ENCODE assay signal across 9 mouse cellular contexts in genomic region chr15:102736127-102736944, GRCm38 (mm10). TPM values are rescaled to one million over a fixed set of nuclear protein-coding genes. Genes with fewer than 3 reads are reported as not detected.
DNase-seq lines count a peak whose midpoint lies in the region; ATAC-seq lines count a peak whose summit lies in the region.
"Had no signal": no experiment of that assay in that cellular context is flagged by ENCODE, and none has a peak within 500 bp of the region (broad histone marks: within the 10 kb centered on the region; RNA-seq: fewer than 3 reads in every experiment).

No protein-coding gene starts in this region.

- H3K4me1 ChIP-seq in intestine, embryonic 16.5 days (ENCODE audit: control insufficient read depth, insufficient read depth, low read length) = peaks cover 3% of the 10 kb centered on the region; the same call in 1 of the 2 replicates
- peaks cover 21% of the 10 kb centered on the region for H3K4me1 ChIP-seq in midbrain, embryonic 13.5 days (replicated peaks)

- peaks cover 17% of the 10 kb centered on the region for H3K27me3 ChIP-seq in intestine, embryonic 16.5 days (replicated peaks; ENCODE audit: control insufficient read depth, insufficient read depth, low read length)
- peaks cover 57% of the 10 kb centered on the region for H3K27me3 ChIP-seq in midbrain, embryonic 13.5 days

- no peak for ATAC-seq in cerebellum, adult (ENCODE audit: insufficient number of reproducible peaks, low FRiP score, low TSS enrichment)
- peak; percentile 51 for ATAC-seq in intestine, embryonic 16.5 days
- ATAC-seq in midbrain, embryonic 13.5 days = peak; percentile 70

- no peaks in the 10 kb centered on the region for H3K36me3 ChIP-seq in intestine, embryonic 16.5 days (ENCODE audit: control insufficient read depth, insufficient read depth, low read length)
- no peaks in the 10 kb centered on the region for H3K36me3 ChIP-seq in midbrain, embryonic 13.5 days

- 0 out of 2 replicates have a peak overlapping the region, but pooled peaks have one; percentile 6 for H3K9ac ChIP-seq in intestine, embryonic 16.5 days (ENCODE audit: low read depth, low read length)
- no peak overlapping the region for H3K9ac ChIP-seq in midbrain, embryonic 13.5 days (replicated peaks)

- peak overlapping the region; percentile 62 for H3K4me2 ChIP-seq in intestine, embryonic 16.5 days (ENCODE audit: low read depth, low read length)
- H3K4me2 ChIP-seq in midbrain, embryonic 13.5 days (replicated peaks) = peak overlapping the region; percentile 44

- 14% methylated on average over 32 of the region's 36 CpGs for WGBS in intestine, embryonic 16.5 days
- 12% methylated on average over 36 of the region's 36 CpGs for WGBS in midbrain, embryonic 13.5 days

- no peaks in the 10 kb centered on the region for H3K9me3 ChIP-seq in intestine, embryonic 16.5 days (ENCODE audit: control insufficient read depth, low read length)
- H3K9me3 ChIP-seq in midbrain, embryonic 13.5 days = no peaks in the 10 kb centered on the region

- no peak overlapping the region for H3K27ac ChIP-seq in intestine, embryonic 16.5 days (ENCODE audit: low read length)
- H3K27ac ChIP-seq in midbrain, embryonic 13.5 days = peak overlapping the region; percentile 1; the same call in 1 of the 2 replicates

- peak overlapping the region; percentile 35 for H3K4me3 ChIP-seq in intestine, embryonic 16.5 days (ENCODE audit: low read length)
- peak overlapping the region; percentile 26 for H3K4me3 ChIP-seq in midbrain, embryonic 13.5 days (replicated peaks)
- H3K4me3 ChIP-seq: erythroblast, embryonic 14.5 days had no signal

- peak; percentile 67 for DNase-seq in cerebellum, adult 11 months
- peak; percentile 55 for DNase-seq in thymus, postnatal 4 days
- DNase-seq in thymus, postnatal 36 days = no peak
- no peak for DNase-seq in c-Kit-positive CD71-positive TER-119-positive erythroid progenitor cells, embryonic 14.5 days (ENCODE audit: low spot score)
- DNase-seq in urinary bladder, postnatal 36 days (ENCODE audit: low spot score in 2 of 2) = no peak

RNA-seq across cellular contexts. Expression of gene Calcoco1, which starts 14.4 kb away (rescaled TPM):
- polyA plus RNA-seq in intestine, embryonic 16.5 days (2015; fragmentation: Nextera tagmentation; extraction: Ambion mirVana) = 26.5 and 27.0 TPM in 2 replicates
- polyA plus RNA-seq in midbrain, embryonic 13.5 days (2015; fragmentation: Nextera tagmentation; extraction: Ambion mirVana) = 41.9 and 51.1 TPM in 2 replicates

Comparison
In these comparisons a context has a peak if more than half of its experiments do, and no peak if none do; other contexts are left out.
1. DNase-seq: peak in cerebellum, adult 11 months (single experiment) and thymus, postnatal 4 days (single experiment); none in thymus, postnatal 36 days (0 of 2), c-Kit-positive CD71-positive TER-119-positive erythroid progenitor cells, embryonic 14.5 days (single experiment) and urinary bladder, postnatal 36 days (0 of 2).